Mouse (Mus musculus) skeletal muscle tissue, adult 2 months (tissue): ENCODE data around the gene Il1r2.

Source experiments
- DNase-seq: peaks from one replicate; pipeline ENCODE4 v3.0.0-alpha.2; 2012; ENCODE audit warnings: low read depth, low spot score

The Il1r2 gene

DNA sequence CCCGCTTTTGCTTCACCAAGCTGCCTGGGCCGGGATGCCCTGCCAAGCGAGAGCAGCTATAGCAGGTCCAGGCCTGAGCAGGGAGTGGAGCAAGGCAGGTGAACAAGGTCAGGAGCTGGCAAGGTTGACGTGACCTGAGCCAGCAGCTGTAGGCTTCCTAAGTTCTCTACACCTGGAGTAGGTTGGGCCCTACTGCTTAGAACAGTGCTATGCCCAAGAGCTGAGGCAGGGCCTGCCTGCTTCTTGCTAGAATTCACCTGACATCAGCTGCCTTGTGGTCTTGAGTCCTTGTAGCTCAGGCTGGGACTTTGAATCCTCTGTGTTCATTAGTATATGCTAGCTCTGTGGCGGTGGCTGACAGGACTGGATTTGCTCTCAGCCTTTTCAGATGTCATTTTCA lies at the start of gene Il1r2:
TSS of gene Il1r2 (plus strand) at position 301 of the 400 bp plus-strand sequence.
- no peak for DNase-seq

DNA sequence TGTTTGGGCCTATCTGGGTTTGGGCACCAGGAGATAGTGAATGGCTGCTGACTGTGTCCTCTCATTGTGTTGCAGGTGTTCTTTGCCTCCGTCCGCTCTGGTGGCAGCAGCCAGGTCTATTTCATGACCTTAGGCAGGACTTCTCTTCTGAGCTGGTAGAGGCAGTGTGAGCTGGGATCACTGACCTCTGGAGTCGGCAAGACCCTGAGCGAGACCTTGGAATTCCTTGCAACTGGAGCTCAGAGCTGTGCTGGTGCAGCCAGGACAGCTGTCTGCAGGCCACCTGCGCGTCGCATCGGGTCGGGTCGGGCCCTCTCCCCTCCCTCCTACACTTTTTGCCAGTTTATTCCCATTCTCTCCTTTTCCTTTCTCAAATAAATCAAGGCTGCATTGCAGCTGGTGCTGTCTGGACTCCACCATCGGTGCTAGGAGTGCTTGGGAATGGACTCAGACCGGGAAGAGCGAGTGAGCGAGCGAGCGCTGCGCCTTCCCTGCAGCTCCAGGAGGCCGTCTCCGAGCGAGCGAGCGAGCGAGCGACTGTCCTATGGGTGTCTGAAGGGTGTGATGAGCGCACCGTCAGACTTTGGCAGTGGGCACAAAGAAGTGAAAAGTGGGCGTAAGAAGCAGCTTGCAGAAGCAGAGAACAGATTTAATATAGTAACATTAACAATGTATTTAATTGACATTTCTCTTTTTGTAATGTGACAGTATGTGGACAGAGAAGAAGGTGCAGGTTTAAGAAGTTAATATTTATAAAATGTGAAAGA lies 49.1 kb upstream of the Il1r2 start:
- DNase-seq: no peak

DNA sequence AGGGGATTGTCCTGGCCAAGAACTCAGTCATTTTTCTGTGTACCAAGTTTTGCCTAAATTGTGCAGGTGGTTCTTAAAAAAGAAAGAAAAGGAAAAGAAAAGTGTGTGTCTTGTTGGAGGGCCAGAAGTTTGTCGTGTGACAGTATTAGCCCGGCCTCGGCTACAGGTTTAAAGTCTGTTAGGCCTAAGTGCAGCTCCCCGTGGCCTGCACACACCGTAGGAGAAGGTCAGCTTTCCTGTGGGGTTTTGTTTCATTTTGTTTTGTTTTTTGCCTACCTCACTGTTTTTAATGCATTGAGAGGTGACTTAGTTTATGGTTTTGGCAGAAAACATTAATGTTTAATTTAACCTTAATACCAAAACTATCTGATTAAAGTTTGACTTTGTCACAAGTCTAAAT lies 48.5 kb upstream of the Il1r2 start:
- no peak for DNase-seq

DNA sequence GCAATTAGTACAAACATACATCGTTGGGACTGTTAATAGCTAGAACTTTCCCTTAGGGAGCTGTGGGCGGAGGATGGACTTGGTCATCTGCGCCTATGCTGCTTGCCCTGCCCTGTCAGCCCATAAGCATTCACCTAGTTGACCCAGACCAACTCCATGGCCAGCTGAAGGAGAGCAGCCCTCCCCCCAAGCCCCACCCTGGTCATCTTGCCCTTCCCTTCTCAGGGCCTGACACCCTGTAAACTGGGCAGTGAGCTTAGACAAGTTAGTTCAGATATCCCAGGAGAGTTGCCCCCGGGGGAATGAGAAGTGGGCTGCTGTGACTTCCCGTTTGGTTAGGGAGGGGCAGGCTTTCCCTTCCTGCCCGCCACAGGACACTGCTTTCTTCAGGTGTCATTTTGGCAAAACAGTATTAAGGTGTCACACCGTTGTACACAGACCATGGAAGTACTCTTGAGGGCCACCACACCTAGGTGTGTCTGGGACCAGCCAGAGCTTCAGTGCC lies 46.7 kb upstream of the Il1r2 start:
- no peak for DNase-seq

DNA sequence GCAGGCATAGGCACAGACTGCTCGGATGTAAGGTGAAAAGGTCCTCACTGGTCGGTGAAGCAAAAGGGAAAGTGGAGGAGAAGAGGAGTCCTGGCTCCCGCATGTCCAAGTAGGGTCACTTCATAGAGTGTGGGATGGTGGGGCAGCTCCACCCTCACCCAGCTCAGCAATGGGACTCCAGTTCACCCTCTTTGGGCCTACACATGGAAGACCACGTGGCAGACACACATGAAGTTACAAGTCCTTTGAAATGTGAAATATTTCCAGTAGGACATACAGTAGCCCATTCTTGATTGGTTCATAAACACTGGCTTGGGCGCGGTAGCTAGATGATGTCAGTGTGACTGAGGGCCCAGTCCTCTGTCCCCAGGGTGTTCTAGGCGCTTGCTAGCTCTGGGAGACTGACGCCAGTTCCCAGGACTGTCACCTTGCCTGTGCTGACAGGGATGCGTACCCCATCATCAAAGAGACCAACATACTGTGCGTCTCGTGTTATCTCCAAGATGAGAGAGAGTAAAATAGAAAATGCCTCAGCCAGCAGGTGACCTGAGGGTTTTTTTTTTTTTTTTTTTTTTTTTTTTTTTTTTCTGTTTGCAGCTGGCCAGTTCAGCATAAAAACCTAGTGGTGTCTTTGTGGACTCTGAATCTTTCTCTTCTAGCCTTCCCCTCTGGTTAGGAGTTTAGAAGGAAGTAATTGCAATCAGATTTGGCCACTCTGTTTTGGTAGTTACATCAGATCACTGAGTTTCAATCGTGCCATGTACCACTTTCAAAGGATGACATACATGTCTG lies 45.5 kb upstream of the Il1r2 start:
- DNase-seq: no peak

DNA sequence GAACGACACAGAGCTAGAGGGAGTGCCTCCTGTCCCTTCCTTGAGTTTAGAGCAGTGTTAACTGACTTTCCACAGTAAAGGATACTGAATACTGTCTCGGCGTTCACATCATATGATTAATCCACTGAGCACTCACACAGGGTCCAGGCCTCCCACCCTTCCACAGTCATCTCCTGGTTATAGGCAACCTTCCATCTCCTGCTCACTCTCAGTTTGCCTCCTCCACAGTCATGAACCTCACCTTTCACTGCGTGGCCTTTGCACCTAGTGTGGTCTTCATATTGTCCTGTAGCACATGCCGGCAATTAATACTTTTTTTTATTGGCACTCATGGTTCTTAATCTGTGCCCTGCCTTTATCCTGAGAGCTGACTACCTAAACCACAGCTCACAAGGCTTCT lies 44.3 kb upstream of the Il1r2 start:
- DNase-seq: no peak

DNA sequence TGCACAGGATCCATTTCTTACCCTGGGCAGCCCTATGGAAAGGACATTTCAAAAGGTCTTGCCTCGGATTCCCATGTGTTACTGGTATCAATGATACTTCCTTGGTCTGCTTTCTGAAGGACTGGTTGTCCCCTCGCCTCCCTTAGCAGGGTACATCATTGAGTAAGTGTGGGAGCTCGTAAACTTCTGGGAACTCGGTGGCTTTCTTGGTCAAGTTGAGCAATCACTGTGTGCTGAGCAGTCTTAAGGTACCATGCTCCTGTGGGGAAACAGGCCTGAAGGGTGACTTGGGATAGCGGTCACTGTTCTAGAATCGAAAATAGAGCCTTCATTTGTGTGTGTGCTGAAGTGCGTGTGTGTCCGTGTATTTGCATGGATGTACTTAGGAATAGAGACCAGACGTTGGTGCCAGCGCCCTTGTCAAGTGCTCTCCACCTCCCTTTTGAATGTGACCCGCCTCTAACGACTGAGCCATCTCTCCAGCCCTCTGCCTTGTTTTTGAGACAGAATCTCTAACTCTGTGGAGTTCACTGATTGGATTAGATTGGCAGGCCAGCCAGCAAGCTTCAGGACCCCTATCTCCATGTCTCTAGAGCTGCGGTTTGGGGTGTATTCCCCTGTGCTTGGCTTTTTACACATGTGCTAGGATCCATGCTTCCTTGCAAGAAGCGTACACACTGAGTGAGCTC lies 43.4 kb upstream of the Il1r2 start:
- no peak for DNase-seq

DNA sequence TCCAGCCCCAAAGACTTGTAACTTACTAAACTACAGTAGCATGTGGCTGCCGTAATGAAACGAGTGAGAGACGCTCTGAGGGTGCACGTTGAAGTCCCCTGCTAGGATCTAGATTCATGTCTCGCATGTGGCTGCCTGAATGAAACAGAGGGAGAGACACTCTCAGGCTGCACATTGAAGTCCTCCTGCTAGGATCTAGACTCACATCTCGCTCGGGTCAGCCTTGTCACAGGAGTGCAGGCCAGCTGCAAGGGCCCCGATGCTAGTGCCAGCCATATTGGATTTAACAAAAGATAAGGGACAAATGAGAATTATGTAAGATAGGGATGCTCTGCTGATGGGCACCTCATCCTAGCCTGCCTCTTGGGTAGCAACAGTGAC lies 42.9 kb upstream of the Il1r2 start:
- DNase-seq: no peak

DNA sequence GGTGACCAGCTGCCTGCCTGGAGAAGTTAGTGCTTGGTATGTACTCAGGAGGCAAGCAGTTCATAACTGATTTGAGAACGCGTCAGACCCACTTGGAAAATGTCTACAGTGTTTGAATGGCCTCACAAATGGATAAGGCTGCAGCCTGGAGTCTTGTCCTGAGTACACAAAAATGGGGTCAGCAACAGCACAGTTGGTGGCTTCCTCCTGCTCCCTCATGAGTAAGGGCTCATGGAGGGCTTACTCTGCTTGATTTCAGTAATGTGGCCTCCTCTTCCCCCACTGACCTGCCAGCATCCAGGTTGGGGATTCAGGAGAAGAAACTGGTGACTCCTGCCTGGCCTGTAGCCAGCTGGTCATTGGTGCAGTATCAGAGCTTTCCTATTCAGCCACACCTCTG lies 42.3 kb upstream of the Il1r2 start:
- DNase-seq: no peak

DNA sequence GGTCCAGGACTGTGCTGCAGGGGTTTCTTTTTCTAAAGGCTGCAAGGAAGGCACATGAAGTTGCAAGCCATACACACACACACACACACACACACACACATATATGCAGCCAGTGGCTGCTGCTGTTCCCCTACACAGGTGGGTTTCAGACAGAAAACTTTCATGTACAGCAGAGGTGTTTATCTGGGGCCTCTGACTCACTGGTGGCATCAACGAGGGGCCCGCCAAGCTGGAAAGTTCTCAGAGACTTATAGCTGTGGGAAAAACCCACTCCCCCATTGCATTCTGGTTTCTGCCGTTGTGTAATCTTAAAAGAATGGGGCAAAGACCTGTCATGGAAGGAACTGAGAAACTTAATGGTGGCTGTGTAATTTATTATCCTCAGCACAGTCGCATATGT lies 40.6 kb upstream of the Il1r2 start:
- no peak for DNase-seq

DNA sequence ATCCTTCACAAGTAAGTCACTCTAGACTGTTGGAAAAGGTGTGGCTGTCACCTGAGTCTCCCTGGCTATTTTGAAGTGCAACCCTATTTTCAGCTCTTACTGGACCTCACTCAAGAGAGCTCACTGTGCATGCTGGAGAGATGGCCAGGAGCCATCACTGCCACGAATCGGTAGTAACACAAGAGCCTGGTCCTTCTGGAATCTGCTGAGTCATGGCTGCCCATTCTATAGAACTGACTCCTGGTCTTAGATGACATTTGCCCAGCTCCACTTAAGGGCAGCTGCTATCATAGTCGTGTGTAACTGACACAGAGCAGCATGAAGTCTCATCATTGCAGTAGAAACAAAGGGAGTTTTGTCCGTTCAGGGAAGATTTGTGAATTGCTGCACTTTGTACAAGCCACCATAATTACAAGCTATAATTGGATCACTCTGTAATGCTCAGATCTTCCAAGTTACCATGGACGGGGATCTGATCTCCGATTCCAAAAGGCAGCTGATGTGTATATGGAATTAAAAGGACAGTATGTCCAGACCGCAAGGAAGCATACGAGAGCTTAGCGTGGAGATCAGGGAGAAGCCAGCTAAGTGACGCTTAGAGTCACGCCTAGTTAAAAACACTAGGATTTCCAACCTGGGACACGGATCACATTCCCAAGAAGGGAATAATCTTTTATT lies 40.0 kb upstream of the Il1r2 start:
- peak; percentile 93 for DNase-seq

DNA sequence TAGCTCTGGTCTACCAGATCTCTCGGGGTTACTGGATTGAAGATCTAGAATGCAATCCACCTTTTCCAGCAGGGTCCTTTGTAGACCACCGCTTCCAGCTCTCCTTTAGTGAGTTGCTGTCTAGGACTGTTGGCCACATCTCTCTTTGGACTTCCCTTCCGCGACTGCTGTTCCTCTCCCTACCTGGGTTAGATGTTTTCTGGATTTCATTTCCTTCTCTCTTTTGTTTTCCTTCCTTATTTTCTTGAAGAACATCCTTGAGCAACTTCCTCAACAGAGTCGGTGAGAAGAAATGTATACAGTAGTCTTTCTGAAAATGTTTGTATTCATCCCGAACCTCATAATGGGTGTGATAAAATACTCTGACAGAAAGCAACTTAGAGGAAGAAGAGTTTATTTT lies 36.0 kb upstream of the Il1r2 start:
- DNase-seq: no peak

DNA sequence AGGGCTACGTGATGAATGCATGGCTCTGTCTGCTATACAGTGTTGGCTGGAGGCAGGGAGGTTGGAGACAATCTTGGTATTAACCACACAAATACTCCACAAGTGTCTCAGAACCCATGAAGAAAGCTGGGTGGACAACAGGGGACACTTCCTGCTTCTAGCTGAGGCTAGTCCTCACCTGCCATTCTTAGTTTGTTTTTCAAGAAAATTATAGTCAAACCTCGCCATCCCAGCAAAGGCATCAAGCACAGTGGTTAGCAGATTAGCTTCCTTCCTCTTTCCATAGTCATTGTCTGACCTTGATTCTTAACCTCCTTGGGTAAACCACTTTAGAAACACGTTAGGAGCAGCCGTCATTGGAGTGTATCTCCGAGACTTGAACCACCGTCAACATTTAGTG lies 28.2 kb upstream of the Il1r2 start:
- no peak for DNase-seq

DNA sequence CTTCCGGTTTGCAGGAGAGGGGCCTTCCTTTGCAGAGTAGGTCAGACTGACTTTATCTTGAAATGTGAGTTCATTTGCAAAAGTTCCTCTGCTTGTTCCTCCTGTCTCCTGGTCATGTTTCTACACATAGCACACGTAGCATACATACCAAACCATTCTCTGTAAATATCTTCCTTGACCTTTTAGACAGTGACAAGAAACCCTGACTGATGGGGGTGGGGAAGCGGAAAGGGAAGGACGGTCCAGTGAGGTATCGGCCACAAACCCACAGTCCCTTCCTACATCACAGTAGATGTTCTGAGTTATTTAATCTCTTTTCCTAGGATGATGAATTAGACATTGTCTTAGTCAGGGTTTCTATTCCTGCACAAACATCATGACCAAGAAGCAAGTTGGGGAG lies 27.3 kb upstream of the Il1r2 start:
- DNase-seq: no peak

DNA sequence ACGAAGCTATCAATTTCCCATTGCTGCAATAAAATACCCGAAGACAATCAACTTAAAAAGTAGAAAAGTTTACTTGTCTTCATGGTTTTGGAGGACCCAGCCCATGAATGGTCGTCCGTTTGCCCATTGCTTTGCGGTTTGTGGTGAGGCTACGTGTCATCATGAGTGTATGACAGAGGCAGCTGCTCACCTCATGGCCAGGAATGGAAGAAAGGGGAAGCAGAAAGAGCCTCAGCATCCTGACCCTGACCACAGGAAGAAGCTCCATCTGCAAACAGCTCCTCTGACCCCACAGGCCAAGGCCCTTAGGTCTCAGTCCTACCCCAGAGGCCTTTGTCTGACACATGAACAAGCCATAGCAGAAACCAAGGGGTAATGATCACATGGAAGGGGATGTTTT lies 22.7 kb upstream of the Il1r2 start:
- DNase-seq: no peak

DNA sequence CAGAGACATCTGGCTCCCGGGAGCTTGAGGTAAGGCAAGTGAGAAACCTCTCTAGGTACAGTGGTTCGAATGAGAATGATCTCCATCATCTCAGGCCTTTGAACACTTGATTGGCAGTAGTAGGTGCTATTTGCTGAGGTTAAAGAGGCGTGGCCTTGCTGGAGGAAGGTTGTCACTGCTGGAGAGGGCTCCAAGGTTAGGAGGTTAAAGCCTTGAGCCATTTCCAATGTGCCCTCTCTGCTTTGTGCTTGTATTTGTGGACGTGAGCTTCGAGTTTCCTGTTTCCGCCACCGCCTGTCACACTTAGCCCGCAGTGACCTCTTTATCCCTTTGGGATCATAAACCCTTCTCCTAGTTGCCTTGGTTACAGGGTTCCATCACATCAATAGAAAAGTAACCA lies 21.7 kb upstream of the Il1r2 start:
- DNase-seq: no peak

DNA sequence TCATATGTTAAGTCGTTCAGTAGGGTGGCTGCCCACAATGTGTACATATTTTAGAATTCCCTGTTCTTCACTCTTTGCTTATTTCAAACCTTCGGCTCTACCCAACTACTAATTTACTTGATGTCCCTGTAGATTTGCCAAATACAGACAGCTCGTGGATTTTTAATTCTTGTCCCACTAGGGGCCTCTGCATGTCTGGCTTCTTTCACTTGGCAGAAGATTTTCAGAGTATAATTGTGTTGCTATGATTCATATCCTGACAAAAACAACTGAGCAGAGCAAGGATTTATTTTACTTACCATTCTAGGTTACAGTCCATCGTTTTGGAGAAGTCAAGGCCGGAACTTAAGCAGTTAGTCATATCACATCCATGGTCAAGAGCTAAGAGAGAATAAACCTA lies 20.8 kb upstream of the Il1r2 start:
- no peak for DNase-seq

DNA sequence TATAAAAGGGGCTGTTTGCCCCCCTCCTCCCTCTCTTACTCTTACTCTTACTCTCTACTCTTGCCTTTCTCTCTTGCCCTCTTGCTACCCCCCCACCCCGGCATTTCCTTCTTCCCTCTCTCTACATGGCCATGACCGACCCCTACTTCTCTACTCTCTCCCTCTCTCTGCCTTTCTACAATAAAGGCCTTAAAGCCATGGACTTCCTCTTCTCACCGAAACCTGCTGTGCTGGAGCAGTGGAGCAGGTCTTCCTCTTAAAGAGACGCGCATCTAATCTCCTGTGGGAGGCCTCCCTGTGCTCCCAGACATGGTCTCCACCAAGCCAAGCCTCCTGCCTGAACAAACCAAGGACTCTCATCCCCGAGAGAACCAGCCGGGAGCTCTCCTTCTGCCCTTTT lies 18.8 kb upstream of the Il1r2 start:
- no peak for DNase-seq

DNA sequence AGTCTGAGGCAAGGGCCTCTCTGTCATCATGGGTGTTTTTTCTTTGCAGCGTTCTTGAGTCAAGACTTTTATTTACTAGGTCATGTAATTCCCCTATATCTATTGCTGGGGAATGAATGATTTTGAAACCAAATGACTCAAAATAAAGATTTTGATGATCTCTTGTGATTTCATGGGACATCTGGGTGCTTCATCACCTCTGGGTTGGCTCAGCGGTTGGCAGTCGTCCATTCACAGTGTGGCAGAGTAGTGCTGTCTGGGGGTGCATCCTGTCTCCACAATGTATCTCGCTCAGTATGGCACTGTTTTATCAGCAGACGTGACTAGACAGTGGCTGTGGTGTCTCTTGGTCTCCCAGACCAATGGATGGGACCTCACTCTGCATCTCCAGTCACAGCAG lies 17.9 kb upstream of the Il1r2 start:
- DNase-seq: no peak

DNA sequence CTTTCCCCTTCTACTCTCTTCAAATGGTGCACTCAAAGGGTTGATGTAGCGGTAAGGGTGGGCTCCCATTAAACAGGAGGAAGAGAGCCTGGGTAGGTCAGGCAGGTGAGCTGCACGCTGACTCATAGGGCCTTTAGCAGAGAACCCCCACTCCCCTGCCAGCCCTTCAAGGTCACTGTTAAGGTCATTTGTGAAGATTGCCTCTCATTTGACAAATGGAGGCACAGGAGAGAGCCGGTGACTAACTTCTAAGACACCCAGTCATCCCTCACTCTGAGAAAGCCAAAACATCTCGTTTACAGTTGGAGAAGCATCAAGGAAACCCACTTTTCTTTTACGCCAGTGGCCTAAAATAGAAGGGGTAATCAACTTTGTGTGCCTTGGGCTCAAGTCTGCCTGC lies 16.5 kb upstream of the Il1r2 start:
- no peak for DNase-seq

DNA sequence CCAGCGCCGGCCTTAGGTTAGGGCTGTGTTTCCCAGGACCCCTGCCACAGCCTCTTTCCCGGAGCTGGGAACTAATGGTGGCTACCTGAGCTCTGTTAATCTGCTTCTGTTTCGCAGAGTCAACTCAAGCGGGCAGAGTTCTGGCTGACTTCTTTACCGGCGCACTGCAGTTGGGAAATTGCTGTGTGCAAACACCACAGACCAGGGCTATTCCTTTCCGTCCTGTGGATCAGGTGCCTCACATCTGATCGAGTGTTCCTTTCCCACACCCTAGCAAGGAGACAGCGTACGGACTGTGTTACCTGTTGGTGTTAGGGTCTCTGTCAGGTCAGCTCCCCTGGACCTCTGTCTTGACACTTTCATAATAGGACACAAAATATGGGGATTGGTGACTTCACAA lies 15.9 kb upstream of the Il1r2 start:
- no peak for DNase-seq
